ENCODE assay signal across 15 mouse cellular contexts in genomic region chr5:15681301-15682035, GRCm38 (mm10). TPM values are rescaled to one million over a fixed set of nuclear protein-coding genes. Genes with fewer than 3 reads are reported as not detected.
DNase-seq lines count a peak whose midpoint lies in the region; ATAC-seq and TF ChIP-seq lines count a peak whose summit lies in the region.
"Not testable (repeated sequence)": the region's sequence is repeated elsewhere in the genome, so short reads cannot be mapped to it uniquely, and the experiment has no call there.
"Had no signal": no experiment of that assay in that cellular context is flagged by ENCODE, and none has a peak within 500 bp of the region (broad histone marks: within the 10 kb centered on the region; RNA-seq: fewer than 3 reads in every experiment).

No protein-coding gene starts in this region.

- H3K27ac ChIP-seq in embryonic facial prominence, embryonic 12.5 days; forebrain, postnatal 0 days (ENCODE audit: low read depth, low read length); hindbrain, embryonic 12.5 days; limb, embryonic 14.5 days (replicated peaks; ENCODE audit: low read depth, low read length); midbrain, embryonic 12.5 days (replicated peaks); neural tube, embryonic 15.5 days (replicated peaks): not testable (repeated sequence)

- WGBS in embryonic facial prominence, embryonic 12.5 days: 81% methylated on average over 8 of the region's 10 CpGs
- 82% methylated on average over 7 of the region's 10 CpGs for WGBS in forebrain, postnatal 0 days
- 79% methylated on average over 8 of the region's 10 CpGs for WGBS in hindbrain, embryonic 12.5 days
- 82% methylated on average over 7 of the region's 10 CpGs for WGBS in limb, embryonic 14.5 days
- WGBS in midbrain, embryonic 12.5 days: 81% methylated on average over 8 of the region's 10 CpGs
- 80% methylated on average over 8 of the region's 10 CpGs for WGBS in neural tube, embryonic 15.5 days

- H3K9ac ChIP-seq in embryonic facial prominence, embryonic 12.5 days; forebrain, postnatal 0 days; hindbrain, embryonic 12.5 days; limb, embryonic 14.5 days (ENCODE audit: low read depth, low read length, severe bottlenecking); midbrain, embryonic 12.5 days (replicated peaks); neural tube, embryonic 15.5 days (replicated peaks): not testable (repeated sequence)

- H3K4me3 ChIP-seq in embryonic facial prominence, embryonic 12.5 days; forebrain, postnatal 0 days (ENCODE audit: low read depth, low read length); hindbrain, embryonic 12.5 days; limb, embryonic 14.5 days (replicated peaks; ENCODE audit: low read length); midbrain, embryonic 12.5 days; neural tube, embryonic 15.5 days (replicated peaks): not testable (repeated sequence)

- not testable (repeated sequence) for TF ChIP-seq CTCF in forebrain, postnatal 0 days (IDR thresholded peaks at IDR 0.05; ENCODE audit: low read depth)

- H3K9me3 ChIP-seq in embryonic facial prominence, embryonic 12.5 days: peaks cover 11% of the 10 kb centered on the region
- H3K9me3 ChIP-seq in forebrain, postnatal 0 days (ENCODE audit: low read length); limb, embryonic 14.5 days (ENCODE audit: control insufficient read depth, low read length): not testable (repeated sequence)
- peaks cover 14% of the 10 kb centered on the region for H3K9me3 ChIP-seq in hindbrain, embryonic 12.5 days (replicated peaks)
- peaks cover 21% of the 10 kb centered on the region for H3K9me3 ChIP-seq in midbrain, embryonic 12.5 days
- H3K9me3 ChIP-seq in neural tube, embryonic 15.5 days (replicated peaks): peaks cover 27% of the 10 kb centered on the region

- not testable (repeated sequence) for H3K27me3 ChIP-seq in embryonic facial prominence, embryonic 12.5 days; forebrain, postnatal 0 days (ENCODE audit: insufficient read depth, low read length); hindbrain, embryonic 12.5 days; limb, embryonic 14.5 days (ENCODE audit: control insufficient read depth, insufficient read depth, low read length); midbrain, embryonic 12.5 days; neural tube, embryonic 15.5 days (replicated peaks)

- H3K36me3 ChIP-seq in embryonic facial prominence, embryonic 12.5 days; forebrain, postnatal 0 days (ENCODE audit: insufficient read depth); hindbrain, embryonic 12.5 days; limb, embryonic 14.5 days (ENCODE audit: control insufficient read depth, insufficient read depth, low read length); midbrain, embryonic 12.5 days; neural tube, embryonic 15.5 days: not testable (repeated sequence)

- peak; percentile 75; the same call in 1 of the 2 replicates for ATAC-seq in embryonic facial prominence, embryonic 12.5 days (ENCODE audit: insufficient number of reproducible peaks, insufficient read depth, low FRiP score, low TSS enrichment)
- peak; percentile 38; the same call in 1 of the 2 replicates for ATAC-seq in forebrain, postnatal 0 days
- peak; percentile 85 for ATAC-seq in hindbrain, embryonic 12.5 days (ENCODE audit: low FRiP score)
- peak; percentile 57 for ATAC-seq in limb, embryonic 14.5 days (ENCODE audit: low FRiP score, low read depth)
- ATAC-seq in midbrain, embryonic 12.5 days (ENCODE audit: low FRiP score, low read depth): peak; percentile 74; the same call in 1 of the 2 replicates
- peak; percentile 79; the same call in 1 of the 2 replicates for ATAC-seq in neural tube, embryonic 15.5 days (ENCODE audit: low FRiP score)

- DNase-seq in forebrain, postnatal 0 days; limb, embryonic 14.5 days (ENCODE audit: low spot score): not testable (repeated sequence)
- DNase-seq in kidney, adult 11 months: peak; percentile 72
- peak; percentile 49 for DNase-seq in kidney, postnatal 10 days

- TF ChIP-seq POLR2A in limb, embryonic 14.5 days (IDR thresholded peaks at IDR 0.05; ENCODE audit: borderline replicate concordance, extremely low read depth, insufficient read depth, insufficient read length): not testable (repeated sequence)

- not testable (repeated sequence) for H3K4me1 ChIP-seq in embryonic facial prominence, embryonic 12.5 days; forebrain, postnatal 0 days (ENCODE audit: insufficient read depth); hindbrain, embryonic 12.5 days; limb, embryonic 14.5 days (ENCODE audit: control insufficient read depth, insufficient read depth, low read length); midbrain, embryonic 12.5 days; neural tube, embryonic 15.5 days

- not testable (repeated sequence) for H3K4me2 ChIP-seq in embryonic facial prominence, embryonic 12.5 days (replicated peaks); forebrain, postnatal 0 days (ENCODE audit: low read depth); hindbrain, embryonic 12.5 days (replicated peaks); limb, embryonic 14.5 days (replicated peaks; ENCODE audit: low read depth, low read length, severe bottlenecking); midbrain, embryonic 12.5 days (replicated peaks); neural tube, embryonic 15.5 days

RNA-seq across cellular contexts. Expression of gene 4930572O03Rik, which starts 24.6 kb away (rescaled TPM):
- not detected in 2 replicates for polyA plus RNA-seq in embryonic facial prominence, embryonic 12.5 days (2016; fragmentation: Nextera tagmentation; extraction: Ambion mirVana)
- total RNA-seq in forebrain, postnatal 0 days (2014; rRNA removed): not detected in 2 replicates
- not detected in 2 replicates for polyA plus RNA-seq in forebrain, postnatal 0 days (2015; fragmentation: Nextera tagmentation; extraction: Ambion mirVana)
- polyA plus RNA-seq in hindbrain, embryonic 12.5 days (2016; fragmentation: Nextera tagmentation; extraction: Ambion mirVana): not detected in 2 replicates
- polyA plus RNA-seq in limb, embryonic 14.5 days (2012; rRNA removed): not detected in 2 replicates
- polyA plus RNA-seq in limb, embryonic 14.5 days (2014; fragmentation: Nextera tagmentation; extraction: Ambion mirVana): not detected in 2 replicates
- not detected in 2 replicates for polyA plus RNA-seq in midbrain, embryonic 12.5 days (2016; fragmentation: Nextera tagmentation; extraction: Ambion mirVana)
- polyA plus RNA-seq in neural tube, embryonic 15.5 days (2015; fragmentation: Nextera tagmentation; extraction: Ambion mirVana): not detected in 2 replicates
- total RNA-seq: adrenal gland, postnatal 36 days; gastrocnemius, postnatal 4 days had no signal
- polyA plus RNA-seq: heart, embryonic 16.5 days; liver, embryonic 13.5 days; midbrain, embryonic 10.5 days; Patski; thymus, postnatal 0 days had no signal

RNA-seq across cellular contexts. Expression of gene Speer4c, which starts 32.6 kb away (rescaled TPM):
- polyA plus RNA-seq in embryonic facial prominence, embryonic 12.5 days (2016; fragmentation: Nextera tagmentation; extraction: Ambion mirVana): not detected in 2 replicates
- total RNA-seq in forebrain, postnatal 0 days (2014; rRNA removed): not detected in 2 replicates
- polyA plus RNA-seq in forebrain, postnatal 0 days (2015; fragmentation: Nextera tagmentation; extraction: Ambion mirVana): not detected in 2 replicates
- not detected in 2 replicates for polyA plus RNA-seq in hindbrain, embryonic 12.5 days (2016; fragmentation: Nextera tagmentation; extraction: Ambion mirVana)
- 0.05 TPM in 1 of 2 replicates, not detected in the other for polyA plus RNA-seq in limb, embryonic 14.5 days (2012; rRNA removed)
- polyA plus RNA-seq in limb, embryonic 14.5 days (2014; fragmentation: Nextera tagmentation; extraction: Ambion mirVana): not detected in 2 replicates
- not detected in 2 replicates for polyA plus RNA-seq in midbrain, embryonic 12.5 days (2016; fragmentation: Nextera tagmentation; extraction: Ambion mirVana)
- polyA plus RNA-seq in neural tube, embryonic 15.5 days (2015; fragmentation: Nextera tagmentation; extraction: Ambion mirVana): not detected in 2 replicates
- total RNA-seq: adrenal gland, postnatal 36 days; gastrocnemius, postnatal 4 days had no signal
- polyA plus RNA-seq: heart, embryonic 16.5 days; liver, embryonic 13.5 days; midbrain, embryonic 10.5 days; Patski had no signal
